Mouse (Mus musculus) lung, embryonic 16.5 days (tissue): ENCODE data around the gene Nr1h4. TPM values are rescaled to one million over a fixed set of nuclear protein-coding genes. Genes with fewer than 3 reads are reported as not detected.

Experiments used
- ATAC-seq: fragments of 200-750 bp; cut with Nextera tagmentation; 2 replicates; pipeline ENCODE4 v1.8.0; 2017; ENCODE audit warnings: low read depth, mild to moderate bottlenecking, moderate library complexity
- H3K27ac ChIP-seq: fragments of 300-500 bp; sonication (generic); 2 replicates; pipeline ENCODE4 v1.5.1; 2014; ENCODE audit warnings: mild to moderate bottlenecking, control low read depth, low read length
- H3K27me3 ChIP-seq: fragments of 300-500 bp; sonication (generic); 2 replicates; pipeline ENCODE4 v1.6.1; 2014; ENCODE audit warnings: low read depth, low read length, mixed read lengths; ENCODE audit not compliant: control insufficient read depth, insufficient read depth
- H3K36me3 ChIP-seq: fragments of 300-500 bp; sonication (generic); 2 replicates; pipeline ENCODE4 v1.6.1; 2014; ENCODE audit warnings: low read length; ENCODE audit not compliant: control insufficient read depth, insufficient read depth
- H3K4me1 ChIP-seq: fragments of 300-500 bp; sonication (generic); replicated peaks from 2 replicates; pipeline ENCODE4 v1.6.1; 2014; ENCODE audit warnings: low read length, mixed read lengths; ENCODE audit not compliant: control insufficient read depth, insufficient read depth
- H3K4me2 ChIP-seq: fragments of 300-500 bp; sonication (generic); 2 replicates; pipeline ENCODE4 v1.6.1; 2014; ENCODE audit warnings: low read depth, low read length, control low read depth
- H3K4me3 ChIP-seq: fragments of 300-500 bp; sonication (generic); 2 replicates; pipeline ENCODE4 v1.5.1; 2014; ENCODE audit warnings: mild to moderate bottlenecking, low read length, control low read depth
- H3K9ac ChIP-seq: fragments of 300-500 bp; sonication (generic); 2 replicates; pipeline ENCODE4 v1.6.1; 2014; ENCODE audit warnings: low read length, control low read depth
- H3K9me3 ChIP-seq: fragments of 300-500 bp; sonication (generic); 2 replicates; pipeline ENCODE4 v1.6.1; 2016; ENCODE audit warnings: low read length; ENCODE audit not compliant: control insufficient read depth
- WGBS: fragments of 180-500 bp; shearing (Covaris S2); extraction: QIAGEN DNeasy Blood & Tissue Kit; methylation state at CpG from one replicate; pipeline ENCODE4 v1.1.7; 2014; 5-methylcytosine and 5-hydroxymethylcytosine counted together
- polyA plus RNA-seq: library from polyadenylated mRNA; unstranded; fragments of >200 nt; fragmentation: Nextera tagmentation; extraction: Ambion mirVana; gene quantifications from 2 replicates; pipeline ENCODE4 v1.2.1, GENCODE M21; 2015

The Nr1h4 gene
- polyA plus RNA-seq, 1 experiment from 2014 or later: 0.16 TPM

DNA sequence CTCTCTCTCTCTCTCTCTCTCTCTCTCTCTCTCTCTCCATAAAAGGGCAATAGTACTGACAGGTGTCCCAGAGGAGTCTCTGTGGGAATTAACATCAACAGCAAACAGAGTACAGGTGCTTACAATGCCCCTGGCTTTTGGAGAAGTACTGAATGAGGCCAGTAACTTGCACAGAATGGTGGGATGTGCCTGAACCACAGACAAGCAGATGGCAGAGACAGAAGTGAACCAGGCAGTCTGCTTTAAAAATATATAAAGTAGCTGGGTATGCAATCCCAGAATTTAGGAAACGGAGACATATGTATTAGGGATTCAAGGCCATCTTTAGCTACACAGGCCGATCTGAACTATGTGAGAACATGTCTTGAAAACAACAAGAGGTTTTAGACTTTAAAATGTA, 22.8 kb downstream of the Nr1h4 start:
- H3K27me3 ChIP-seq: no peaks in the 10 kb centered on the region
- no peak overlapping the region for H3K4me2 ChIP-seq
- no peak overlapping the region for H3K9ac ChIP-seq
- 83% methylated on average over 2 of the region's 2 CpGs for WGBS
- H3K4me1 ChIP-seq: peaks cover under 1% of the 10 kb centered on the region; the same call in 1 of the 2 replicates
- no peaks in the 10 kb centered on the region for H3K36me3 ChIP-seq
- no peak for ATAC-seq
- H3K9me3 ChIP-seq: no peaks in the 10 kb centered on the region
- H3K4me3 ChIP-seq: no peak overlapping the region
- H3K27ac ChIP-seq: no peak overlapping the region

DNA sequence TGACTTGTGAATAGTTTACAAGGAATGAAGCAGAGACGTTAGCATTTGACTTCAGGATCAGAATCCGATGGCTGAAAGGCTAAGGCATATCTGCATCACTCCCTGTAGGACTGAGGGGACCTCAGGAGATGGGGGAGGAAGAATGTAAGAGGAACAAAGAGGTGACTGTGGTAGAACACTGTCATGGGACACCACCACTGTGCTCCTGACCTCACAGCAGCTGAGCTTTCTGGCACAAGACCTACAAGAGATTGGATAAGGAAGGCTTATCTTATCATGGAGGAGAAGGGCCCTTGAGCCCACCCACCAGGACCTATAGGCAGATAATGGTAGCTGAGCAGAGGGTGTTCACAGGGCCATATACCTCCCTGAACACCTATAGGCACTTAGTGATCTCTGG, 24.8 kb downstream of the Nr1h4 start:
- no peak overlapping the region for H3K27ac ChIP-seq
- H3K27me3 ChIP-seq: no peaks in the 10 kb centered on the region
- peaks cover 5% of the 10 kb centered on the region; the same call in 1 of the 2 replicates for H3K4me1 ChIP-seq
- H3K4me2 ChIP-seq: no peak overlapping the region
- no peak overlapping the region for H3K4me3 ChIP-seq
- H3K9ac ChIP-seq: no peak overlapping the region
- ATAC-seq: no peak
- no peaks in the 10 kb centered on the region for H3K36me3 ChIP-seq
- H3K9me3 ChIP-seq: no peaks in the 10 kb centered on the region
- 53% methylated on average over 2 of the region's 2 CpGs for WGBS

DNA sequence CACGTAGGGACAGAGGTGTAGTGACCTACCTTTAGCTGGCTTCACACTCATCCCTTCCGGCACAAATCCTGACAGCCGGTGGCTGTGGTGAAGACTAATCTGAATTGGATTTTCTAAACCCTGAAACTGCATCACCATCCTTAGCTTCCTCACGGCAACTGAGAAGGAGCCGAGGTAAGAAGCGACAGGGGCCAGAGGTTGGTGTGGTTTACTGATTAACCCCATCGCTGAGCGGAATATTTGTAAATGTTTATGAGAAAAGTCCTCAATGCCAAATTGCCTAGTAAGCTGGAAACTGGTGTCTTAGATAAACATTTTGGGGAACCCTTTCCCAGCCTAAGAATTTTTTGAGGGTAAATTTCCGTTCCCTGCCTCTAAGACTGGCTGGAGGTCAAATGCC, 26.9 kb downstream of the Nr1h4 start:
- WGBS: 32% methylated on average over 9 of the region's 9 CpGs
- ATAC-seq: no peak
- H3K27ac ChIP-seq: no peak overlapping the region
- no peaks in the 10 kb centered on the region for H3K9me3 ChIP-seq
- no peaks in the 10 kb centered on the region for H3K27me3 ChIP-seq
- H3K4me3 ChIP-seq: no peak overlapping the region
- no peaks in the 10 kb centered on the region for H3K36me3 ChIP-seq
- H3K9ac ChIP-seq: no peak overlapping the region
- H3K4me2 ChIP-seq: no peak overlapping the region
- peaks cover 5% of the 10 kb centered on the region; the same call in 1 of the 2 replicates for H3K4me1 ChIP-seq

DNA sequence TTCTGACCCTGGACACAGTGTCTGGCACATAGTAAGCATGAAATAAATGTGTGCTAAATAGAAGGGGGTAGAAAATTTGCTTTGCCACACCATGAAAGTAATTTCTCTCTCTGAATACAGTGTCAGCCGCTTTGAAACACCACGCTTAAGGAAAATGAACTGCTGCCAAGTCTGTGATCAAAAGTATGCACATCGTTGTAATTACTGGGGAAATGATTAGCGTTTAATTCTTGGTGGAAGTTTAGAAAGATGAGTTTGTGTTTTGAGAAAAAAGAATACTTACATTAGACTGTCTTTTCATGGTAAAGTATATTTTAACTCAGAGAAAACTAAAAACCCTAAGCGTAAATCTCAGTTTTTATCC, 27.8 kb downstream of the Nr1h4 start:
- no peak overlapping the region for H3K4me2 ChIP-seq
- H3K4me3 ChIP-seq: no peak overlapping the region
- H3K9ac ChIP-seq: no peak overlapping the region
- 46% methylated on average over 5 of the region's 5 CpGs for WGBS
- no peak overlapping the region for H3K27ac ChIP-seq
- no peaks in the 10 kb centered on the region for H3K27me3 ChIP-seq
- ATAC-seq: no peak
- no peaks in the 10 kb centered on the region for H3K9me3 ChIP-seq
- no peaks in the 10 kb centered on the region for H3K36me3 ChIP-seq
- peaks cover 5% of the 10 kb centered on the region; the same call in 1 of the 2 replicates for H3K4me1 ChIP-seq

DNA sequence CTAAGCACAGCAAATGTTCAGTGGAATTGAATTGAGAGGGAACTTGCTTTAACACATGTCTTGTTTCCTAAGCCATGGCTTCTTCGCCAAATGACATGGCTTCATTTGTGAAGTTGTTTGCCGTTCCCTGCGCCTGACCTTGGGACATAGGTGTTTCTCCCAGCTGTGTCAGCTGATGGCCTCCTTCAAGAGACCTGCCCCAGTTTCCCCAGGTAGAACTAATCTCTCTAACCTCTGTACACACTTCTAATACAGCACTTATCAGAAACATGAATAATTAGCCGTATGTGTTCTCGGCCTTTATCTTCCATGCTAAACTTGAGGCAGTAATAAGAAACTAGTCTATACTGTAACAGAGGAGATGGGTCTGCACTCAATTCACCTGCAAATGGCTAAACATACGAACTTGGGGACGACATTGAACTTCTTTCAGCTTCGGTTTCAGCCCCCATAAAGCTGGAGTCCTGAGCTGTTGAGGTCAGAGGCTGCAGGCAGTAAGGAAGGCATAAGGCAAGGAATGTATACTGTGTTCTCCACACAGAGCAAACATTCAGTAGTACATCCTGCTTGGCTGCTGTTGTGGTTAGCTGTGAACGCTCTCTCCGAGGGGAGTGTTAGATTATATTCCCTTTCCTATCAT, 28.3 kb downstream of the Nr1h4 start:
- Histone ChIP-seq H3K9me3 (no peaks in the 10 kb centered on the region), H3K4me3 (no peak overlapping the region), H3K9ac (no peak overlapping the region), H3K4me2 (no peak overlapping the region), H3K27ac (no peak overlapping the region), H3K27me3 (no peaks in the 10 kb centered on the region), H3K36me3 (no peaks in the 10 kb centered on the region), H3K4me1 (peaks cover 5% of the 10 kb centered on the region; the same call in 1 of the 2 replicates)
- 51% methylated on average over 10 of the region's 10 CpGs for WGBS
- ATAC-seq: no peak

DNA sequence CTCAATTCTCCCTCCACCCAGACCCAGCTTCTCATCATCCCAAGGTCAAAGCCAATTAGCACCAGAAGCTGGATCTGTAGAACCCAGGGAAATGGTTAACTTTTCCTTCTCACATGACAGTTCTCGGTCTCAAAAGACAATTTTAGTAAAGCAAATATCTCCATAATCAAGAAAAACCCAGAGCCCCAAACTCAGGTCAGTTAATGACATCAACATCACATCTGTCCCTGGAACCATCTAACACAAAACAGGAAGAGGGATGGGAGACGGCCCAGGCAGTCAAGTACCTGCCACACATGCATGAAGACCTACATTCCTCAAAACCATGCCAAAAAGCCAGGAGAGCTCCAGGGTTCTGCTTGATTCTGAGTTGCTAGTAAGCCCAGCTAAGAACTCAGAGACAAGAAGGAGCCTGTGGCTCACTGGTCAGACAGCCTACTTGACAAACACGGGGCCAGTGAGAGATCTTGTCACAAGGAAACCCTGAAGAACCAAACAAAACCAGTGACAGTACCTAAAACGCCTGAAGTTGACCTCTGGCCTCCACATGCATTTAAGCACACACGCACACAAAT, 30.3 kb downstream of the Nr1h4 start:
- no peak for ATAC-seq
- no peak overlapping the region for H3K9ac ChIP-seq
- 65% methylated on average over 5 of the region's 5 CpGs for WGBS

DNA sequence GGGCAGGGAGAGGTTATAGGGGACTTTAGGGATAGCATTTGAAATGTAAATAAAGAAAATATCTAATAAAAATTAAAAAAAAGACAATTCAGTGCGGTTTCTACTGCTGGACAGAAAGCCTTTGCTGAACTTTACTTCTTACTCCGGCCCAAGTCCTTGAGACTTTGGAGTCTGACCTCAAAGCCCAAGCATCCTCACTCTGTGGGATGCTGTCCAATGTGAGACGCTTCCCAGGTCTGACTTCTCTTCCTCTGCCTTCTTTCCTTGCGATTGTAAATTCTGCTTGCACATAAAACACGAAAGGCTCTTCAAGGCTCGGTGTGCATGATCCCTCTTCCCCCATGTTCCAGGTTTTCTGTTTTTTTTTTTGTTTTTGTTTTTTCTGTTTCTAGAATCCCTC, 31.5 kb downstream of the Nr1h4 start:
- 85% methylated on average over 6 of the region's 6 CpGs for WGBS
- ATAC-seq: no peak
- no peak overlapping the region for H3K27ac ChIP-seq

More for the DNA sequence above, 30.3 kb downstream of the Nr1h4 start:
- Histone ChIP-seq H3K4me1 (peaks cover 5% of the 10 kb centered on the region; the same call in 1 of the 2 replicates), H3K27ac (no peak overlapping the region), H3K4me2 (no peak overlapping the region), H3K36me3 (no peaks in the 10 kb centered on the region), H3K27me3 (no peaks in the 10 kb centered on the region), H3K4me3 (no peak overlapping the region), H3K9me3 (no peaks in the 10 kb centered on the region)

DNA sequence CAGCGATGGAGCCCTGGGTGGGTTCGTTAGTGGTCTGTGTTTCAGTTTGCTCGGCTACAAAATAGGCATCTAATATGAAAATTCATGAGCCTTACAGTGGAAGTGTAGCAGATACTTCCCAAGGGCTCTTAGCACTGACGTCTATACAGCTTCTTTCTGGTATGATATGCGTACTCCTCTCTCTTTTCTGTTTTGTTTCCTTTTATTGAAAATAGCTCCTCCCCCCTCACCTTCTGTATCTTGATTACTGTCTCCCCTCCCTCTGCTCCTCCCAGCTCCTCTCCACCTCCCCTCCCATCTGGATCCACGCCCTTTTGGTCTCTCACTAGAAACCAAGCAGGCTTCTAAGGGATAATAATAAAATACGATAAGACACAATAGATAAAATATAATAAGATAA, 37.8 kb downstream of the Nr1h4 start:
- Histone ChIP-seq H3K27me3 (no peaks in the 10 kb centered on the region), H3K36me3 (no peaks in the 10 kb centered on the region), H3K9ac (no peak overlapping the region), H3K9me3 (no peaks in the 10 kb centered on the region), H3K4me1 (no peaks in the 10 kb centered on the region), H3K27ac (no peak overlapping the region), H3K4me2 (no peak overlapping the region), H3K4me3 (no peak overlapping the region)
- WGBS: 76% methylated on average over 7 of the region's 7 CpGs
- no peak for ATAC-seq

More for the DNA sequence above, 31.5 kb downstream of the Nr1h4 start:
- Histone ChIP-seq H3K9me3 (no peaks in the 10 kb centered on the region), H3K9ac (no peak overlapping the region), H3K4me1 (peaks cover 5% of the 10 kb centered on the region; the same call in 1 of the 2 replicates), H3K4me2 (no peak overlapping the region), H3K27me3 (no peaks in the 10 kb centered on the region), H3K4me3 (no peak overlapping the region), H3K36me3 (no peaks in the 10 kb centered on the region)

DNA sequence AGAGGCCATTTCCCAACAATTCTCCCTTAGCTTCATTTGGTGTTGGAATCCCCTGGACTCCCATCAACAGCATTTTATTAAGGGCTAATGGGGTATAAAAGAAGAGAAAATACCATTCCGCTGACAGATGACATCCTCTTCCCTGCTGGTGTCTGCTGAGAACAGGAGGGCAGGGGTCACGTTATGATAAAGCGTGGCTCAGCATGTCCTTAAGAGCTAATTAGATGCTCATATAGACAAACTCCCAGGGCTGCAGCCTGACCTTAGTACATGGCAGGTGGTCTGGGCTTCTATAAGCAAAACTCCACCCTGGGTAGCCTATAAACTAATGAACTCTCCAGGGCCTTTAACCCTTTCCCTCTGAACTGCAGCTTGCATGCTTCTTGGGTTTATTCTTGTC, 42.1 kb downstream of the Nr1h4 start:
- no peak overlapping the region for H3K4me3 ChIP-seq
- no peaks in the 10 kb centered on the region for H3K9me3 ChIP-seq
- H3K36me3 ChIP-seq: no peaks in the 10 kb centered on the region
- H3K9ac ChIP-seq: no peak overlapping the region
- no peaks in the 10 kb centered on the region for H3K27me3 ChIP-seq
- 45% methylated on average over 3 of the region's 3 CpGs for WGBS
- H3K4me1 ChIP-seq: no peaks in the 10 kb centered on the region
- no peak for ATAC-seq
- H3K4me2 ChIP-seq: no peak overlapping the region
- no peak overlapping the region for H3K27ac ChIP-seq
